Mouse (Mus musculus) hindbrain, embryonic 16.5 days (tissue): Measurements from ENCODE around the gene Plagl2. TPM values are rescaled to one million over a fixed set of nuclear protein-coding genes. Genes with fewer than 3 reads are reported as not detected.
"Not testable (repeated sequence)": the region's sequence is repeated elsewhere in the genome, so short reads cannot be mapped to it uniquely, and the experiment has no call there.

Experiments
- ATAC-seq: fragments of 200-750 bp; cut with Nextera tagmentation; 2 replicates; pipeline ENCODE4 v1.8.0; 2017; ENCODE audit warnings: moderate TSS enrichment, moderate library complexity
- H3K27ac ChIP-seq: fragments of 300-500 bp; sonication (generic); 2 replicates; pipeline ENCODE4 v1.5.1; 2014; ENCODE audit warnings: low read depth, mild to moderate bottlenecking, control low read depth, low read length, moderate library complexity
- H3K27me3 ChIP-seq: fragments of 300-500 bp; sonication (generic); replicated peaks from 2 replicates; pipeline ENCODE4 v1.6.1; 2014; ENCODE audit warnings: low read length; ENCODE audit not compliant: control insufficient read depth, insufficient read depth
- H3K36me3 ChIP-seq: fragments of 300-500 bp; sonication (generic); 2 replicates; pipeline ENCODE4 v1.6.1; 2014; ENCODE audit warnings: mild to moderate bottlenecking, low read length, moderate library complexity, mixed read lengths; ENCODE audit not compliant: control insufficient read depth, insufficient read depth
- H3K4me1 ChIP-seq: fragments of 300-500 bp; sonication (generic); 2 replicates; pipeline ENCODE4 v1.6.1; 2014; ENCODE audit warnings: low read depth, low read length; ENCODE audit not compliant: control insufficient read depth, insufficient read depth
- H3K4me2 ChIP-seq: fragments of 300-500 bp; sonication (generic); 2 replicates; pipeline ENCODE4 v1.6.1; 2014; ENCODE audit warnings: mild to moderate bottlenecking, low read length, control low read depth, moderate library complexity
- H3K4me3 ChIP-seq: fragments of 300-500 bp; sonication (generic); 2 replicates; pipeline ENCODE4 v1.5.1; 2014; ENCODE audit warnings: mild to moderate bottlenecking, low read length, control low read depth, moderate library complexity
- H3K9ac ChIP-seq: fragments of 300-500 bp; sonication (generic); 2 replicates; pipeline ENCODE4 v1.6.1; 2014; ENCODE audit warnings: low read depth, mild to moderate bottlenecking, control low read depth, low read length, moderate library complexity
- H3K9me3 ChIP-seq: fragments of 300-500 bp; sonication (generic); 2 replicates; pipeline ENCODE4 v1.6.1; 2014; ENCODE audit warnings: mild to moderate bottlenecking, low read length, moderate library complexity; ENCODE audit not compliant: control insufficient read depth
- WGBS: fragments of 180-500 bp; shearing (Covaris S2); extraction: QIAGEN DNeasy Blood & Tissue Kit; methylation state at CpG from one replicate; pipeline ENCODE4 v1.1.7; 2014; 5-methylcytosine and 5-hydroxymethylcytosine counted together
- polyA plus RNA-seq: library from polyadenylated mRNA; unstranded; fragments of >200 nt; fragmentation: Nextera tagmentation; extraction: Ambion mirVana; gene quantifications from 2 replicates; pipeline ENCODE4 v1.2.1, GENCODE M21; 2015

Gene Plagl2
- polyA plus RNA-seq, result 4.2 and 5.9 TPM in 2 replicates

- Histone ChIP-seq H3K9me3 (no peaks in the 10 kb centered on the region), H3K4me1 (peaks cover 30% of the 10 kb centered on the region)
These were observed at the start of gene Plagl2, which contains the start of gene Pofut1 for GRCm38 (mm10) chr2:153241250-153242014. Gene Plagl2, minus strand, starts transcription at chr2:153241426. Gene Pofut1, plus strand, starts transcription at chr2:153241533.

GRCm38 (mm10) chr2:153287835-153288234 lies 46.6 kb upstream of the Plagl2 start:
- H3K4me2 ChIP-seq, result no peak overlapping the region
- H3K9ac ChIP-seq, result no peak overlapping the region
- no peaks in the 10 kb centered on the region for H3K36me3 ChIP-seq
- H3K27ac ChIP-seq, result no peak overlapping the region
- H3K4me1 ChIP-seq, result peaks cover 16% of the 10 kb centered on the region
- ATAC-seq, result no peak
- no peak overlapping the region for H3K4me3 ChIP-seq
- 36% methylated on average over 6 of the region's 6 CpGs for WGBS
- no peaks in the 10 kb centered on the region for H3K27me3 ChIP-seq
- H3K9me3 ChIP-seq, result no peaks in the 10 kb centered on the region

More at GRCm38 (mm10) chr2:153241250-153242014, at the start of gene Plagl2, which contains the start of gene Pofut1:
- Histone ChIP-seq H3K27me3 (no peaks in the 10 kb centered on the region), H3K27ac (peak within 1 kb of the TSS; percentile 84), H3K4me3 (peak within 1 kb of the TSS; percentile 96), H3K4me2 (peak within 1 kb of the TSS; percentile 93), H3K36me3 (no peaks in the 10 kb centered on the region), H3K9ac (peak within 1 kb of the TSS; percentile 97)
- under 1% methylated on average over 33 of the region's 72 CpGs for WGBS
- ATAC-seq, result peak; percentile 98

- no peaks in the 10 kb centered on the region for H3K27me3 ChIP-seq
- H3K27ac ChIP-seq, result no peak overlapping the region
- 93% methylated on average over 4 of the region's 4 CpGs for WGBS
- no peak for ATAC-seq
- H3K9me3 ChIP-seq, result no peaks in the 10 kb centered on the region
- H3K9ac ChIP-seq, result no peak overlapping the region
- no peak overlapping the region for H3K4me2 ChIP-seq
- H3K36me3 ChIP-seq, result no peaks in the 10 kb centered on the region
- no peak overlapping the region for H3K4me3 ChIP-seq
- H3K4me1 ChIP-seq, result peaks cover 5% of the 10 kb centered on the region; the same call in 1 of the 2 replicates
These were observed 45.3 kb upstream of the Plagl2 start for GRCm38 (mm10) chr2:153286524-153286923.

- Histone ChIP-seq H3K27ac (no peak overlapping the region), H3K36me3 (no peaks in the 10 kb centered on the region), H3K9me3 (no peaks in the 10 kb centered on the region), H3K4me3 (no peak overlapping the region), H3K4me2 (no peak overlapping the region), H3K9ac (no peak overlapping the region), H3K27me3 (no peaks in the 10 kb centered on the region), H3K4me1 (no peaks in the 10 kb centered on the region)
- no peak for ATAC-seq
- WGBS, result 89% methylated on average over 6 of the region's 6 CpGs
These were observed 42.7 kb upstream of the Plagl2 start for GRCm38 (mm10) chr2:153283919-153284318.

DNA sequence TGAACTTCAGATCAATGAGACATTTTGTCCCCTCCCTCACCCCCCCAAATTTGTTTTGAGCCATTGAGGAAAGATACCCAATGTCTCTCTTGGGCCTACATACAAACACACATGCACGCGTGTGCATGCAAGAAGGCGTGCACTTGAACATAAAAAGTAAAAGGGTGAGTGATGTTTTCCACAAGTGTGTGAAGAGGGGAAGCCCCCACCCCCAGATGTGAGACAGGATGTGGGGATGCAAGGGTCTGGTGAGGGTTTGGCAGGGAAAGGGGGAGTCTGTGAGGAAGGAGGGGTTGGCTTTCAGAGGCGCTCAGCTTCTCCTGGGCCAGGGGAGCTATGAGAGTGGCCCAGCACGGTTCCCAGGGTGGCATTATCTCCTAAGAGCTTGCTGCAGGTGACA lies 37.1 kb upstream of the Plagl2 start:
- Histone ChIP-seq H3K27ac (no peak overlapping the region), H3K27me3 (no peaks in the 10 kb centered on the region), H3K9me3 (no peaks in the 10 kb centered on the region), H3K4me3 (no peak overlapping the region), H3K9ac (no peak overlapping the region), H3K4me2 (no peak overlapping the region), H3K4me1 (no peaks in the 10 kb centered on the region), H3K36me3 (no peaks in the 10 kb centered on the region)
- WGBS, result 94% methylated on average over 5 of the region's 5 CpGs
- ATAC-seq, result no peak

DNA sequence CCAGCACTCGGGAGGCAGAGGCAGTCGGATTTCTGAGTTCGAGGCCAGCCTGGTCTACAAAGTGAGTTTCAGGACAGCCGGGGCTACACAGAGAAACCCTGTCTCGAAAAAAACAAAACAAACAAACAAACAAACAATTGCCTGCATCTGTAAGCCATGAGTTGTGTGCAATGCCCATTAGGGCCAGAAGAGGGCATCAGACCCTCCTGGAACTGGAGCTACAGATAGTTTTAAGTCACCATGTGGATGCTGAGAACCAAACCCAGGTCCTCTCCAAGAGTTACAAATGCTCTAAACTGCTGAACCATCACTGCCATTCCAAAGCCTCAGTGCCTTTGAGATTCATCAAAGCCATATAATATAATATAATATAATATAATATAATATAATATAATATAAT lies 35.6 kb upstream of the Plagl2 start:
- ATAC-seq, H3K9ac ChIP-seq: not testable (repeated sequence)

DNA sequence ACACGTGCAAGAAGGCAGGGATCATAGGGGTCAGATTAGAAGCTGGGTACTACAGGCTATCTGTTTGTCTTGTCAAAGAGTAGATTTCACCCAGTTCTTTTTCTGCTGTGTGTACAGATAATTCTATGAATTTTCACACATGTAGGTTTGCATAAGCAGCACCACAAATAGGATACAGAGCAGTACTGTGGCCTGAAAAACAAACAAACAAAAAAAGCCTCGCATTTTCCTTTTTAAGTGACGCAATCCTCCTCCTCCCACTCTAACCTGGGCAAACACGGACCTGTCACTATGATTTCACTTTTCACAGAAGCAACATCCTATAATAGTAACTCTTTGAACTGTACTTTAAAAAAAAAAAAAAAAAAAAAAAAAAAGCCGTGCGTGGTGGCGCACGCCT lies 35.2 kb upstream of the Plagl2 start:
- Histone ChIP-seq H3K4me3 (no peak overlapping the region), H3K9me3 (no peaks in the 10 kb centered on the region), H3K4me1 (no peaks in the 10 kb centered on the region), H3K27ac (no peak overlapping the region), H3K27me3 (no peaks in the 10 kb centered on the region), H3K9ac (no peak overlapping the region), H3K36me3 (no peaks in the 10 kb centered on the region), H3K4me2 (no peak overlapping the region)
- ATAC-seq, result no peak
- 92% methylated on average over 8 of the region's 8 CpGs for WGBS

More for the DNA sequence above, 35.6 kb upstream of the Plagl2 start:
- not testable (repeated sequence) for H3K27ac ChIP-seq, H3K27me3 ChIP-seq, H3K4me3 ChIP-seq, H3K9me3 ChIP-seq, H3K4me1 ChIP-seq, H3K36me3 ChIP-seq, H3K4me2 ChIP-seq
- 91% methylated on average over 5 of the region's 5 CpGs for WGBS

DNA sequence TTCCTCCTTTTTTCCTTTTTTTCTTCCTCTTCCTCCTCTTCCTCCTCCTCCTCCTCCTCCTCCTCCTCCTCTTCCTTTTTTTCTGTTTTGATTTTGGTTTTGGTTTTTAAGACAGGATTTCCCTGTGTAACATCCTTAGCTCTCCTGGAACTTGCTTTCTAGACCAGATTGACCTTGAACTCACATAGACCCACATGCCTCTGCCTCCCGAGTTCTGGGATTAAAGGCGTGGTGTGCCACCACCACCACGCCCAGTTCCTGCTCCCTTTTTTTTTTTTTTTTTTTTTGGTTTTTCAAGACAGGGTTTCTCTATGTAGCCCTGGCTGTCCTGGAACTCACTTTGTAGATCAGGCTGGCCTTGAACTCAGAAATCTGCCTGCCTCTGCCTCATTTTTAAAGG lies 34.4 kb upstream of the Plagl2 start:
- H3K9ac ChIP-seq, H3K4me1 ChIP-seq, H3K36me3 ChIP-seq, H3K4me3 ChIP-seq, H3K27ac ChIP-seq, H3K27me3 ChIP-seq, H3K9me3 ChIP-seq, ATAC-seq, H3K4me2 ChIP-seq: not testable (repeated sequence)
- WGBS, result 79% methylated on average over 3 of the region's 3 CpGs

DNA sequence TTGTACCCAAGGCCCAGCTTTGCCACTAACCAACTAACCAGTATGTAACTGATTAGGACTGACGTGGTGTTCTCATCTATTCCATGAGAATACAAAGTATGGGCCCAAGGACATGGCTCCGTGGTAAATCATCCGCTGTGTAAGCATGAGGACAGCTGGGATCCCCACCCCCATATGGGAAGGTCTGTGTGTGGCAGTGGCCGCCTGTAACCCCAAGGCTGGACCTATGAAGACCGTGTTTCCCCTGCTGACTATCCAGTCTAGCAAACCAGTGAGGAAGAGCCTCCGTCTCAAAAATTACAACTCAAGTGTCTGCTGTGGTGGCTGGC lies 33.7 kb upstream of the Plagl2 start:
- H3K9ac ChIP-seq, result no peak overlapping the region
- WGBS, result 79% methylated on average over 6 of the region's 6 CpGs
- no peak overlapping the region for H3K4me3 ChIP-seq
- H3K4me1 ChIP-seq, result no peaks in the 10 kb centered on the region
- H3K27ac ChIP-seq, result no peak overlapping the region
- H3K36me3 ChIP-seq, result no peaks in the 10 kb centered on the region
- no peaks in the 10 kb centered on the region for H3K9me3 ChIP-seq
- H3K27me3 ChIP-seq, result no peaks in the 10 kb centered on the region
- no peak for ATAC-seq
- H3K4me2 ChIP-seq, result no peak overlapping the region
